Mouse (Mus musculus): Measurements from ENCODE around the gene Lmntd1.

Lmntd1 gene

GRCm38 (mm10) chr6:145557059-145557992 is 56.8 kb downstream of the Lmntd1 start:
- DNase-seq (ENCODE audit: low spot score) = no peak

GRCm38 (mm10) chr6:145553226-145553625 is 60.9 kb downstream of the Lmntd1 start:
- DNase-seq (ENCODE audit: low spot score) = no peak

- no peak for DNase-seq (ENCODE audit: low spot score)
Observed at GRCm38 (mm10) chr6:145552817-145553216, 61.3 kb downstream of the Lmntd1 start.

GRCm38 (mm10) chr6:145550993-145551392 is 63.1 kb downstream of the Lmntd1 start:
- peak; percentile 19 for DNase-seq (ENCODE audit: low spot score)

- peak; percentile 47 for DNase-seq (ENCODE audit: low spot score)
Observed at GRCm38 (mm10) chr6:145545927-145546641, 68.0 kb downstream of the Lmntd1 start.

- no peak for DNase-seq (ENCODE audit: low spot score)
Observed at GRCm38 (mm10) chr6:145544838-145545237, 69.3 kb downstream of the Lmntd1 start.

- DNase-seq (ENCODE audit: low spot score) = no peak
Observed at GRCm38 (mm10) chr6:145544304-145544703, 69.8 kb downstream of the Lmntd1 start.

GRCm38 (mm10) chr6:145539568-145539859 is 74.6 kb downstream of the Lmntd1 start:
- no peak for DNase-seq (ENCODE audit: low spot score)

- no peak for DNase-seq (ENCODE audit: low spot score)
Observed at GRCm38 (mm10) chr6:145538787-145539567, 75.1 kb downstream of the Lmntd1 start.

- no peak for DNase-seq (ENCODE audit: low spot score)
Observed at GRCm38 (mm10) chr6:145530464-145530863, 83.7 kb downstream of the Lmntd1 start.

GRCm38 (mm10) chr6:145523337-145523736 is 90.8 kb downstream of the Lmntd1 start:
- DNase-seq (ENCODE audit: low spot score) = no peak

- no peak for DNase-seq (ENCODE audit: low spot score)
Observed at GRCm38 (mm10) chr6:145522617-145523016, 91.5 kb downstream of the Lmntd1 start.

- DNase-seq (ENCODE audit: low spot score) = no peak
Observed at GRCm38 (mm10) chr6:145517002-145517401, 97.1 kb downstream of the Lmntd1 start.

GRCm38 (mm10) chr6:145515859-145516581 is 98.1 kb downstream of the Lmntd1 start:
- no peak for DNase-seq (ENCODE audit: low spot score)

- DNase-seq (ENCODE audit: low spot score) = peak; percentile 64
Observed at GRCm38 (mm10) chr6:145511265-145511664, 102.9 kb downstream of the Lmntd1 start.

- DNase-seq (ENCODE audit: low spot score) = no peak
Observed at GRCm38 (mm10) chr6:145508828-145509227, 105.3 kb downstream of the Lmntd1 start.

GRCm38 (mm10) chr6:145501751-145502150 is 112.4 kb downstream of the Lmntd1 start:
- no peak for DNase-seq (ENCODE audit: low spot score)

- DNase-seq (ENCODE audit: low spot score) = peak; percentile 26
Observed at GRCm38 (mm10) chr6:145499574-145500546, 114.3 kb downstream of the Lmntd1 start.

- no peak for DNase-seq (ENCODE audit: low spot score)
Observed at GRCm38 (mm10) chr6:145495731-145496130, 118.4 kb downstream of the Lmntd1 start.

GRCm38 (mm10) chr6:145488251-145488650 is 125.9 kb downstream of the Lmntd1 start:
- DNase-seq (ENCODE audit: low spot score) = no peak

Data from yolk sac, embryonic 10.5 days (tissue).